Mouse (Mus musculus): ENCODE results near the gene Fam167b. TPM values are rescaled to one million over a fixed set of nuclear protein-coding genes. Genes with fewer than 3 reads are reported as not detected.

Gene Fam167b
- polyA plus RNA-seq (2017; shearing (Covaris generic)), result under 1 TPM; 0.42 to 0.60 TPM

DNA sequence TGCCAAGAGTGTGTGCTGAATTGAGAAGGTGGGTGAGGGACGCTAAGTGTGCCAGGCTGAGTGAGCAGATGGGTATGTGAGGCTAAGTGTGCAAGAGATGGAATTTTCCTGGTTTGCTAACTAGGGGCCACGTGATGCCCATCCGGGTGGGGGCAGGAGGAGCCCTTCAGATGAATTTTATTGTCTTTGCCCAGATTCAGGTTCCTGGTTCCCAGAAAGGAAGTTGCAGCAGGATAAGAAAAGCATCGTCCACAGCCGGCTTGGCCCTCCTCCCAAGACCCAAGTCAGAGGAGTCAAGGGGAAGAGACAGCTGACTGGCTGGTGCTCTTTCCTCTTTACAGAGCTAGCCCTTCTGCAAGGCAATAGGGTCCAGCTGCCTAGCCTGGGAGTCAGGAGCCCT, at the start of gene Fam167b:
Gene Fam167b (minus strand): TSS at position 84 of the 400 bp plus-strand sequence.

DNA sequence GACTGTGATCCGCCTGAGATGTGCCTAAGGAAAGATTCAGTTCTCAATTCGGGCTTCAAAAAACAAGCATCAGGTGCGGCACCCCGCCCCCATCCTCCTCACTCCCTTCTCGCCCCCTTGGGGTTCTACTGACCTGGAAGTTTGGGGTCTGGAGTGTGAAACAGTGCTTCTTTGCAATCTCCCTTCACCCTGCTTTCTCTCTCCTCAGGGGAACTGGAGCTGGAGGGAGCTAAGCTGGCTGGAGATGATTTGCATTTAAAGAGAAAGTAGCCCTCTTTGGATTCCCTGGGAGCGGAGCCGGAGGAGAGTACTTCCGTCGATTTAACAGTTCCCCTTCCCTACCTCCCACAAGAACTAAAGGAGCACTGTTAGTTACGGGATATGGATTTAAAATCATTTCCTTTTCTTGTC, 45.3 kb upstream of the Fam167b start, which contains the start of gene Ccdc28b:
Gene Ccdc28b (minus strand): TSS at position 267 of the 411 bp plus-strand sequence.

DNA sequence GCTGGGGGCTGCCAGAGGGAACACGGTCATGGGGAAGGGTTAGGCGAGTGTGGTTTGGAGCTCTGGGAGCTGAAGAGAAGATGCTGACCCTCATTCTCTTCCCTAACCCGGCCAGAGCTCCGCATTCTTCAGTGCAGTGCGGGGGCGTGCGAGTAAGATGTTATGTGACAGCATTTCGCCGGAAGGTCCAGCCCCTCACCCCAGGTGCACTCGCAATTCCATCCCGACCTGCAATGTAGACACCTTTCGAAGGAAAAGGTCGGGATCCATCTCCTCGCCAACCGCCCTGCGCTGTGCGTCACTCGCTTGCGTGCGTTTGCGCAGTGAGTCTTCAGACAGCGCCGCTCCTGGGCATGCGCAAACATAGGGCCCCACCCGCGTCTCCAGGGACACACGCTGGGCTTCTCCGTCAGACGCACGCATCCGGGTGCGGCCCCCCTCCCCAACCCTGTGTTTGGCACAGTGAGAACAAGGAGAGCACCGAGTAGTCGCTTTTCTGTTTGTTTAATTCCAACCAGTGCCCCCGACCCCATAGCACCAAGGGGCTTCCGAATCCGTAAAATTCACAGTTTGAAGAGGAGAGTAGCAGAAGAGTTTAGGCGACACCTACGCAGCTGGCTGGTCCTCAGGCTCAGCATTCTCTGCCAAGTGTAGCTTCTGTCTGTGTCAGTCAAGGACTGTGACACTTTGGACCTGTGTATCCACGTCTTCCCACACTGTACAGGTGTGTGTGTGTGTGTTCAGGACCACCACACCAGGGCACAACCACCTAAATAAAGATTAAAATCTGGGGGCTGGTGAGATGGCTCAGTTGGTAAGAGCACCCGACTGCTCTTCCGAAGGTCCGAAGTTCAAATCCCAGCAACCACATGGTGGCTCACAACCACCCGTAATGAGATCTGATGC, 40.7 kb upstream of the Fam167b start, which contains the start of gene Iqcc:
Gene Iqcc (minus strand): TSS at position 314 of the 906 bp plus-strand sequence.

DNA sequence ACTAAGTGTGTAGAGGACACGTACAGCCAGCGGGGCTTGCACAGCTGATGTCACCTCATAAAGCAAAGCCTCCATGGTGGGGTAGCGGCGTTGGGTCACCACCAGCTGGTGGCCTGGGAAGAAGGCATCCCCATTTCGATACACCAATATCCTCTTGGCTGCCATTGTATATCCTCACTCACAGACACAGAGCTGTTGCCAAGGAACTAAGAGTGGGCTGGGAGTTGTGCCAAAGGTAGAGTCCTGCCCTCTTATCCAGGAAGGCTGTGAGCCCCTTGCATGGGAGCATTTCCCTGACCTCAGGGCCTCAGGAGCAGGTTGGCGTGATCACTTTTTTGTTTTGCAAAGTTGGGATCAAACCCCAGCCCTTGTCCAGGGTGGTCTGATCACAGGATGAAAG, 35.7 kb upstream of the Fam167b start, which contains the start of gene Dcdc2b:
Gene Dcdc2b (minus strand): TSS at position 165 of the 400 bp plus-strand sequence.

DNA sequence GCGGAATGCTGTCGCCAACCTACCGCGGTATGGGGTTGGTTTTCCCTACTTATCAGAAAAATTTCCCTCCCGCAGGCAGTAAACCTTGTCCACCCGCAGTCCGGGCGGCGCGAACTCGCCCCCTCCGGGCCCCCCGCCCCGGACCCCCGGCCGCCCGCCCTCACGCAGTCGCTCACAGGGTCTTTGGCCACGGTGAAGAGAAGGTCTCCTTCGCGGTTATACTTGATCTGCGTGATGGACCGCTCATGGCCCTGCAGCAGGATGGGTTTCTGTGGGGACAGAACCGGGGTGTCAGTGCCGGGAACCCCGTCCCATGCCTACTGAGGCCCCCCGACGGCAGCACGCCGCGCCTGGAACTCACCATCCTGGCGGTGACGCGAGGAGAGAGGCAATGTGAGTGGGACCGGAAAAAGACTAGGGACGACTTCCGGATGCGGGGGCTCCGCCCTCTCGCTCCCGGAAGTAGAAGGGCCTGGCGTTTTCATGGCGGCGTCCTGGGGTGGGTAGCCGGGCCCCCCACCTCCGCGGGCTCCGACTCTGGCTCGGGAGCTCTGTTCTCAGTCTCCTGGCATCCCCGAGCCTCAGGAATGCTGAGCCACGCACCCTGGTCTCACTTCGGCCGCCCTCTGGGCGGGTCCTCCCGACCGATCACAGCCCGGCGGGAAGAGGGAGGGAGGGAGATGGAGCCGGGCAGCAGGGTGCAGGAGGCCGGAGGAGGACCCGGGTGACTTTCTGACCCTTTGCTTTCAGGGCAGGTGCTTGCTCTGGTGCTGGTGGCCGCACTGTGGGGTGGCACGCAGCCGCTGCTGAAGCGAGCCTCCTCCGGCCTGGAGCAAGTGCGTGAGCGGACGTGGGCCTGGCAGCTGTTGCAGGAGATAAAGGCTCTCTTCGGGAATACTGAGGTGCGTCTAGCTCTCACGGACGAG, 22.1 kb upstream of the Fam167b start, which contains the start of the genes Eif3i and Tmem234:
Gene Eif3i (minus strand): TSS at position 416 of the 926 bp plus-strand sequence.
Gene Tmem234 (plus strand): TSS at position 436 of the 926 bp plus-strand sequence.

DNA sequence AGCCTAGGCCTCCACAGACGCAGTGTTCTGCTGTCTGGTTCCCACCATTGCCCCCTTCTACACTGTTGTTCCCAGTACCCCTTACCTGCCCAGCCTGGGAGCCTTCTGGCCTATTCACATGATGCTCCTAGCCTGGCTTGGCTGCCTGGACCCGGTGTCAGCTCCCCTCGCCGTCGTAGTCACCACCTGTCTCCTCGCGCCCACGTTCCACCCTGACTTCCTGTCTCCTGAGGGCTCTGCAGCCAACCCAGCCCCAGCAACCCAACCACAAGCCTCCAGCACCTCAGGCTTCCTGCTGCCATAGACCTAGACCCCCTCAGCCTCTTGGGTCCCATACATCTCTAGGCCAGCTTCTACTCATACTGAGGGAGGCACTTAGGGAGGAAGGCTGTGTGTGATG, 4.9 kb downstream of the Fam167b start, which contains the start of gene Lck:
Gene Lck (minus strand): TSS at position 212 of the 400 bp plus-strand sequence.

DNA sequence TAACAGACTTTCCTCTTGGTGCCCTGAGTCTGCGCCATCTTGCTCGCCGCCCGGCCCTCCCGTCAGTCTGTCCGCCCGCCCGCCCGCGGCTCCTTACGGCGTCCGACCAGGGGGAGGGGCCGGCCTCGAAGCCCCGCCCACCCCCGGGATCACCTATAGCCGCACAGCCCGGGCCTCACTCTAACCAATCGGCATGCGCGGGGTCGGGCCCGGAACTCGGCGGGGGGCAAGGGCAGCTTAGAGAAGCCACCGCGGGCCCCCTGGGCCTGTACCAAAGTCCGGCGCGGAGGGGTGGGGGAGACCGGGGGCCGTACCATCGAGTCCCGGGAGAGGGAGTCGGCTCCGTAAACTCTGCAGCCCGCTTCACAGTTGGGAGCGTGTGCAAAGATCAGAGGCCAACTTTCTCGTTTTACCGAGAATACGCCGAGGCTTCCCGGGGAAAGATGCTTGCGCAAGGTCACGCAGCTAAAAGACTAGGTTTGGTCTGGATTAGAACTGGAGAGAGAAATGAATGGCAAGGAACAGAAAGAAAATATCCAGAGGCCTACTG, 35.7 kb downstream of the Fam167b start, which contains the start of gene Hdac1:
Gene Hdac1 (minus strand): TSS at position 122 of the 550 bp plus-strand sequence.

Other genes with a start within 250 kb of the Fam167b start
- 100 to 1,000 TPM; 289 to 317 TPM for gene Rbbp4, start 243.2 kb downstream of the Fam167b start, polyA plus RNA-seq (2017; shearing (Covaris generic))
- gene Zbtb8os, start 242.9 kb downstream of the Fam167b start, polyA plus RNA-seq (2017; shearing (Covaris generic)), result 10 to 100 TPM; 57.3 to 72.8 TPM
- gene Zbtb8a, start 200.4 kb downstream of the Fam167b start, polyA plus RNA-seq (2017; shearing (Covaris generic)), result 10 to 100 TPM; 10.9 to 17.0 TPM
- gene Zbtb8b, start 137.7 kb downstream of the Fam167b start, polyA plus RNA-seq (2017; shearing (Covaris generic)), result under 1 TPM; 0.05 to 0.15 TPM
- 10 to 100 TPM; 32.3 to 41.6 TPM for gene Bsdc1, start 117.0 kb downstream of the Fam167b start, polyA plus RNA-seq (2017; shearing (Covaris generic))
- gene Tssk3, start 87.5 kb downstream of the Fam167b start, polyA plus RNA-seq (2017; shearing (Covaris generic)), result under 1 TPM in 1 of 2 experiments, not detected in 1; 0.12 TPM
- under 1 TPM in 1 of 2 experiments, not detected in 1; 0.67 TPM for gene Fam229a, start 87.4 kb downstream of the Fam167b start, polyA plus RNA-seq (2017; shearing (Covaris generic))
- gene Marcksl1, start 65.0 kb downstream of the Fam167b start, polyA plus RNA-seq (2017; shearing (Covaris generic)), result 10 to 100 TPM; 35.3 to 36.6 TPM
- 100 to 1,000 TPM; 277 to 296 TPM for gene Hdac1, start 35.8 kb downstream of the Fam167b start, polyA plus RNA-seq (2017; shearing (Covaris generic))
- gene Lck, start 4.9 kb downstream of the Fam167b start, polyA plus RNA-seq (2017; shearing (Covaris generic)), result 1,000 to 10,000 TPM; 1,474 to 1,514 TPM
- 100 to 1,000 TPM; 175 to 192 TPM for gene Eif3i, start 22.1 kb upstream of the Fam167b start, polyA plus RNA-seq (2017; shearing (Covaris generic))
- 100 to 1,000 TPM; 197 to 198 TPM for gene Tmem234, start 22.1 kb upstream of the Fam167b start, polyA plus RNA-seq (2017; shearing (Covaris generic))
- 1 to 10 TPM; 3.3 to 5.4 TPM for gene Dcdc2b, start 35.7 kb upstream of the Fam167b start, polyA plus RNA-seq (2017; shearing (Covaris generic))
- 10 to 100 TPM; 30.2 to 39.2 TPM for gene Iqcc, start 40.5 kb upstream of the Fam167b start, polyA plus RNA-seq (2017; shearing (Covaris generic))
- gene Ccdc28b, start 45.4 kb upstream of the Fam167b start, polyA plus RNA-seq (2017; shearing (Covaris generic)), result 10 to 100 TPM; 41.9 to 47.5 TPM
- gene Txlna, start 62.5 kb upstream of the Fam167b start, polyA plus RNA-seq (2017; shearing (Covaris generic)), result 10 to 100 TPM; 59.2 to 70.3 TPM
- 10 to 100 TPM; 20.0 to 21.9 TPM for gene Kpna6, start 94.2 kb upstream of the Fam167b start, polyA plus RNA-seq (2017; shearing (Covaris generic))
- 10 to 100 TPM; 19.2 to 20.0 TPM for gene Tmem39b, start 118.3 kb upstream of the Fam167b start, polyA plus RNA-seq (2017; shearing (Covaris generic))
- gene Khdrbs1, start 163.8 kb upstream of the Fam167b start, polyA plus RNA-seq (2017; shearing (Covaris generic)), result 100 to 1,000 TPM; 154 to 160 TPM
- 100 to 1,000 TPM; 419 to 434 TPM for gene Ptp4a2, start 232.7 kb upstream of the Fam167b start, polyA plus RNA-seq (2017; shearing (Covaris generic))

Measured in inflammation-experienced regulatory T-cells (primary cell).